Mouse (Mus musculus): Measurements from ENCODE around the gene Vamp1. TPM values are rescaled to one million over a fixed set of nuclear protein-coding genes. Genes with fewer than 3 reads are reported as not detected.

Gene Vamp1
- total and polyA plus RNA-seq, 2 experiments from 2014 or later = 11.9 to 12.9 TPM

GRCm38 (mm10) chr6:125240617-125241016 is 25.3 kb downstream of the Vamp1 start:
- no peak overlapping the region for H3K4me3 ChIP-seq (ENCODE audit: low read depth, low read length)
- H3K27me3 ChIP-seq (ENCODE audit: insufficient read depth, low read length) = no peaks in the 10 kb centered on the region
- no peak overlapping the region for H3K9ac ChIP-seq
- H3K9me3 ChIP-seq (ENCODE audit: low read length) = no peaks in the 10 kb centered on the region
- no peaks in the 10 kb centered on the region for H3K4me1 ChIP-seq (ENCODE audit: insufficient read depth)
- no peak for DNase-seq
- ATAC-seq = no peak
- TF ChIP-seq CTCF (IDR thresholded peaks at IDR 0.05; ENCODE audit: low read depth) = no peak
- no peak overlapping the region for H3K4me2 ChIP-seq (ENCODE audit: low read depth)
- no peaks in the 10 kb centered on the region for H3K36me3 ChIP-seq (ENCODE audit: insufficient read depth)
- H3K27ac ChIP-seq (ENCODE audit: low read depth, low read length) = no peak overlapping the region
- 89% methylated on average over 5 of the region's 5 CpGs for WGBS

- 88% methylated on average over 8 of the region's 8 CpGs for WGBS
- Histone ChIP-seq H3K9ac (no peak overlapping the region), H3K27ac (ENCODE audit: low read depth, low read length) (no peak overlapping the region), H3K27me3 (ENCODE audit: insufficient read depth, low read length) (no peaks in the 10 kb centered on the region), H3K4me2 (ENCODE audit: low read depth) (no peak overlapping the region), H3K4me1 (ENCODE audit: insufficient read depth) (no peaks in the 10 kb centered on the region), H3K36me3 (ENCODE audit: insufficient read depth) (no peaks in the 10 kb centered on the region), H3K9me3 (ENCODE audit: low read length) (no peaks in the 10 kb centered on the region), H3K4me3 (ENCODE audit: low read depth, low read length) (no peak overlapping the region)
- DNase-seq (no peak), ATAC-seq (no peak)
- TF ChIP-seq CTCF (IDR thresholded peaks at IDR 0.05; ENCODE audit: low read depth) = no peak
Observed at GRCm38 (mm10) chr6:125241566-125241965, 26.2 kb downstream of the Vamp1 start.

- no peak for DNase-seq
- Histone ChIP-seq H3K4me1 (ENCODE audit: insufficient read depth) (no peaks in the 10 kb centered on the region), H3K4me2 (ENCODE audit: low read depth) (no peak overlapping the region), H3K9me3 (ENCODE audit: low read length) (no peaks in the 10 kb centered on the region), H3K27ac (ENCODE audit: low read depth, low read length) (no peak overlapping the region), H3K27me3 (ENCODE audit: insufficient read depth, low read length) (no peaks in the 10 kb centered on the region), H3K36me3 (ENCODE audit: insufficient read depth) (no peaks in the 10 kb centered on the region), H3K9ac (no peak overlapping the region), H3K4me3 (ENCODE audit: low read depth, low read length) (no peak overlapping the region)
- no peak for ATAC-seq
- WGBS = 38% methylated on average over 1 of the region's 1 CpGs
- no peak for TF ChIP-seq CTCF (IDR thresholded peaks at IDR 0.05; ENCODE audit: low read depth)
Observed at GRCm38 (mm10) chr6:125244551-125244950, 29.2 kb downstream of the Vamp1 start.

DNA sequence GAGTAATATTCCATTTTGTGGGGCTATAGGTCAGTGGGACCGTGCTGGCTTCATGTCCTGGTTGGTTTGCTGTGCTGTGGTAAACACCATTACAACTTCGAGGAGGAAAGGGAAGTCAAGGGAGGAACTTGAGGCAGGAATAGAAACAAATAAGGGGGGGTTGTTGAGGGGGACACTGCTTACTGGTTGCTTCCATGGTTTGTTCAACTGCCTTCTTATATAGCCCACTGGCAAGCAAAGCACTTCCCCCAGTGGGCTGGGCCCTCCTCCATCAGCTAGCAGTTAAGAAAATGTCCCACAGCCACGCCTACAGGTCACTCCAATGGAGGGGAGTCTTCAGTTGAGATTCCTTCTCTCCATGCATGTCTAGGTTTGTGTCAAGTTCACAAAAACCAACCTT is 36.9 kb downstream of the Vamp1 start:
- H3K4me1 ChIP-seq (ENCODE audit: insufficient read depth) = no peaks in the 10 kb centered on the region
- no peak for ATAC-seq

DNA sequence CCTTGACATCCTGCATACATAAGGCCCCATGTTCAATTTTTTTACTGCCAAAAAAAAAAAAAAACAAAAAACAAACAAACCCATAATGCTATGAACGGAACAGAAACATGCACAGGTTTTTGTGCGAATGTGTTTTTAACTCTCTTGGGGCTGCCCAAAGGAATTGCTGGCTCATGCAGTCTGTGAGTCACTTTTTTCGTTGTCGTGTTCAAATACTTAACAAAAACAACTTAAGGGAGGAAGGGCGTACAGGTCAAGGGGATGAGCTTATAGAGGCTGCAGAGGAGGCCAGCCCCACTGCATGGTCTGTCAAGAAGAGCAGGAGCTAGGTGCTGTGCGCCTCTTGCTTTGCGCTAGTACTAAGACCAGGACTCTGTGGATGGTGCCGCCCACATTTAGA is 37.4 kb downstream of the Vamp1 start:
- no peak overlapping the region for H3K9ac ChIP-seq
- WGBS = 90% methylated on average over 8 of the region's 8 CpGs
- TF ChIP-seq CTCF (IDR thresholded peaks at IDR 0.05; ENCODE audit: low read depth) = no peak
- ATAC-seq (no peak), DNase-seq (no peak)
- no peak overlapping the region for H3K4me3 ChIP-seq (ENCODE audit: low read depth, low read length)
- no peaks in the 10 kb centered on the region for H3K9me3 ChIP-seq (ENCODE audit: low read length)
- H3K27me3 ChIP-seq (ENCODE audit: insufficient read depth, low read length) = no peaks in the 10 kb centered on the region
- H3K27ac ChIP-seq (ENCODE audit: low read depth, low read length) = no peak overlapping the region
- no peak overlapping the region for H3K4me2 ChIP-seq (ENCODE audit: low read depth)
- no peaks in the 10 kb centered on the region for H3K4me1 ChIP-seq (ENCODE audit: insufficient read depth)
- H3K36me3 ChIP-seq (ENCODE audit: insufficient read depth) = no peaks in the 10 kb centered on the region

More for the DNA sequence above, 36.9 kb downstream of the Vamp1 start:
- H3K4me3 ChIP-seq (ENCODE audit: low read depth, low read length) = no peak overlapping the region
- H3K27me3 ChIP-seq (ENCODE audit: insufficient read depth, low read length) = no peaks in the 10 kb centered on the region
- DNase-seq = no peak
- H3K4me2 ChIP-seq (ENCODE audit: low read depth) = no peak overlapping the region
- WGBS = 80% methylated on average over 3 of the region's 3 CpGs
- TF ChIP-seq CTCF (IDR thresholded peaks at IDR 0.05; ENCODE audit: low read depth) = no peak
- H3K27ac ChIP-seq (ENCODE audit: low read depth, low read length) = no peak overlapping the region
- H3K9me3 ChIP-seq (ENCODE audit: low read length) = no peaks in the 10 kb centered on the region
- H3K36me3 ChIP-seq (ENCODE audit: insufficient read depth) = no peaks in the 10 kb centered on the region
- H3K9ac ChIP-seq = no peak overlapping the region

DNA sequence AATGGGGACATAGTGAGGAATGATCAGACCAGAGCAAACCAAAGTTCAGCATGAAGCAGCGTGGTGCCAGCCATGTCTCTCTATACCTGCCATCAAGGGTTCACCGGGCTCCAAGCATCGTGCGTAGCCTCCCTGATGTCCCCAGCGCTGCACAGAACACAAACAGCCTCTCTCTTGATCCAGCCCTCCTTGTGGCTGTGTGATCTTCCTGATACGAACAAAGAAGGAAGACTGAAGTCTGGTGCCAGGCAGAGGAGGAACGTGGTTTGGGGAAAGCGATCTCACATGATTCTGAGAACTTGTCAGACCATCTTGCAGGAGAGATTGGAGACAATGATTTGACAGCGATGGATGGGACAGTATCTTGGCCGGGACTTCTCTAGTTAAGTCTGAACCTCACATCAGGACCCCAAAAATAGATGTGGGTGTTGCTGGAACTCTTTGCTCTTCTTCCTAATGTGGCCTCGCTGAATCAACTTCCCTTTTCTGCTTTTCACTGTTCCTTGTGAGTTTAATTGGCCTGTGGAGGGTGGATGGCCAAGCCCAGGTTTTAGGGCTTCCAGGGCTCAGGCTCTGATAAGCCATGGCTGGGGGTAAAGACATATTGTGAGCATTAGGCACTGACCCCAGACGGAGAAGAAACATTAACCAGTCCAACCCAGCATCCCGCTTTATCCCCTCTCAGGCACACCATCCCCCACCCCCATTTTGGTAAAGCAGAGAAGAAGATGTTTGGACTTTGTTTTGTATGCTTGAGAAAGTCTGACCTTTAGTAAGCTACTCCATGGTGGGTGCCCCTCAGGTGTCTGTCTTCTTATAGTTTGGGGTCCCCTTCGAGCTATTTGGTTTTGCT is 38.7 kb downstream of the Vamp1 start:
- ATAC-seq (no peak), DNase-seq (no peak)
- no peak overlapping the region for H3K4me3 ChIP-seq (ENCODE audit: low read depth, low read length)
- no peak overlapping the region for H3K4me2 ChIP-seq (ENCODE audit: low read depth)
- no peak for TF ChIP-seq CTCF (IDR thresholded peaks at IDR 0.05; ENCODE audit: low read depth)
- H3K9me3 ChIP-seq (ENCODE audit: low read length) = no peaks in the 10 kb centered on the region
- H3K27ac ChIP-seq (ENCODE audit: low read depth, low read length) = no peak overlapping the region
- 78% methylated on average over 14 of the region's 14 CpGs for WGBS
- no peaks in the 10 kb centered on the region for H3K27me3 ChIP-seq (ENCODE audit: insufficient read depth, low read length)
- no peak overlapping the region for H3K9ac ChIP-seq
- no peaks in the 10 kb centered on the region for H3K36me3 ChIP-seq (ENCODE audit: insufficient read depth)
- H3K4me1 ChIP-seq (ENCODE audit: insufficient read depth) = no peaks in the 10 kb centered on the region

DNA sequence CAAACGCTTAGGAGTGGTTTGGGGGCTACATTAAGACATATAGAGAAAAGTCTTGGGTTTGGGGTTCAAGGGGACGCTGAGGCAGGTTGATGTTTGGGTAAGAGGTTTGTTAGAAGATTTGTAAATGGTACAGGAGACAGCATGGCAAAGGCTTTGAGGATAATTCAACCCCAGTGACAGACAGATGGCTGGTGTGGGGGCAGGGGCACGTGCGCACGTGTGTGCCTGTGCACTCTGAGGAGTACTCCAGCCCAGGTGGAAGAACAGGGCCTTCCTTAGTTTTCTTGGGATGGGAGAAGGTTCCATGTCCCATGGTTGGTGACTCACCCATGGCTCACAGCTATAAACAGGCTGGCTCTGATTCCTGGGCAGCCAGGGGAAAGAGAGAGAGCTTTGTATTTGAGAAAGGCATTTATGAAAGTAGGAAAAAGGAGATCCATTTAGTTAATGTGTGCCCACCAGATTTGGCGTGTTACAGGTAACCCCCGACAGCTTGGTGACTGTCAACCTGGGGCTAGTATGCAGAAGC is 40.2 kb downstream of the Vamp1 start:
- Histone ChIP-seq H3K27ac (ENCODE audit: low read depth, low read length) (no peak overlapping the region), H3K9me3 (ENCODE audit: low read length) (no peaks in the 10 kb centered on the region), H3K4me3 (ENCODE audit: low read depth, low read length) (no peak overlapping the region), H3K4me1 (ENCODE audit: insufficient read depth) (no peaks in the 10 kb centered on the region), H3K4me2 (ENCODE audit: low read depth) (no peak overlapping the region), H3K36me3 (ENCODE audit: insufficient read depth) (no peaks in the 10 kb centered on the region), H3K9ac (no peak overlapping the region), H3K27me3 (ENCODE audit: insufficient read depth, low read length) (no peaks in the 10 kb centered on the region)
- DNase-seq (no peak), ATAC-seq (no peak)
- TF ChIP-seq CTCF (IDR thresholded peaks at IDR 0.05; ENCODE audit: low read depth) = no peak
- WGBS = 90% methylated on average over 7 of the region's 7 CpGs

Measured in forebrain, postnatal 0 days (tissue).